Mouse (Mus musculus) heart, adult 2 months (tissue): Measurements from ENCODE around the gene Dcp1a. TPM values are rescaled to one million over a fixed set of nuclear protein-coding genes. Genes with fewer than 3 reads are reported as not detected.

Experiments used
- DNase-seq, 2 experiments: peaks; one replicate each; pipeline ENCODE4 v3.0.0; 2021
- H3K27ac ChIP-seq: fragments of 200-600 bp; 2 replicates; pipeline ENCODE4 v1.8.1; 2022
- H3K27me3 ChIP-seq: fragments of 200-500 bp; 2 replicates; pipeline ENCODE4 v1.6.1; 2012; ENCODE audit warnings: mild to moderate bottlenecking, low read length, inconsistent platforms, mixed read lengths; ENCODE audit not compliant: control insufficient read depth, insufficient read depth
- H3K36me3 ChIP-seq: fragments of 200-500 bp; 2 replicates; pipeline ENCODE4 v1.6.1; 2012; ENCODE audit warnings: low read length, inconsistent platforms; ENCODE audit not compliant: control insufficient read depth, insufficient read depth
- H3K4me1 ChIP-seq: fragments of 200-500 bp; 2 replicates; pipeline ENCODE4 v1.6.1; 2011; ENCODE audit warnings: low read length; ENCODE audit not compliant: control insufficient read depth, insufficient read depth
- H3K4me3 ChIP-seq: fragments of 200-600 bp; 2 replicates; pipeline ENCODE4 v1.8.1; 2022
- H3K79me2 ChIP-seq: fragments of 200-500 bp; replicated peaks from 2 replicates; pipeline ENCODE4 v1.6.1; 2012; ENCODE audit warnings: mild to moderate bottlenecking, inconsistent platforms, low read length, moderate library complexity, mixed read lengths; ENCODE audit not compliant: control insufficient read depth, insufficient read depth
- H3K9ac ChIP-seq: fragments of 200-500 bp; 2 replicates; pipeline ENCODE4 v1.6.1; 2012; ENCODE audit warnings: low read depth, mild to moderate bottlenecking, control low read depth, inconsistent platforms, low read length, mixed read lengths
- CTCF ChIP-seq: fragments of 200-600 bp; IDR thresholded peaks from 2 replicates; pipeline ENCODE4 v1.8.1; 2022; ENCODE audit warnings: antibody characterized with exemption, mild to moderate bottlenecking, moderate library complexity
- EP300 ChIP-seq: fragments of 200-500 bp; IDR thresholded peaks from 2 replicates; pipeline ENCODE4 v1.6.1; 2011; ENCODE audit warnings: low read depth, low read length, control low read depth; ENCODE audit not compliant: insufficient read depth
- POLR2A ChIP-seq: fragments of 200-500 bp; IDR thresholded peaks from 2 replicates; pipeline ENCODE4 v1.6.1; 2011; ENCODE audit warnings: mild to moderate bottlenecking, low read depth, low read length, control low read depth; ENCODE audit not compliant: insufficient read depth
- WGBS: fragments of 180-500 bp; shearing (Covaris S2); methylation state at CpG from one replicate; pipeline ENCODE4 v1.1.7; 2018; 5-methylcytosine and 5-hydroxymethylcytosine counted together
- intact Hi-C: fragments of 180-260 bp; cut with DNase I; formaldehyde crosslinking; loops from one replicate; pipeline ENCODE4 v1.15.1; 2025
- polyA plus RNA-seq: library from polyadenylated mRNA; depleted of rRNA; stranded (reverse); fragments of >200 nt; gene quantifications from 2 replicates; pipeline ENCODE4 v1.2.3, GENCODE M21; 2012
- total RNA-seq, 2 experiments: library from RNA; stranded (reverse); gene quantifications; 2 replicates each; pipeline ENCODE4 v1.2.3; 2021

The Dcp1a gene
- total and polyA plus RNA-seq, 3 experiments: 9.8 to 15.4 (median 10.8) TPM

GRCm38 (mm10) chr14:30473605-30474004, 5.7 kb upstream of the Dcp1a start:
- 70% methylated on average over 5 of the region's 5 CpGs for WGBS
- TF ChIP-seq EP300: no peak
- TF ChIP-seq CTCF: no peak
- no peak for TF ChIP-seq POLR2A
- H3K9ac ChIP-seq: no peak overlapping the region
- intact Hi-C loops: loop anchor here (10.0 kb wide), 1 partner anchor 489 kb away; no protein-coding TSS in a partner anchor
- no peaks in the 10 kb centered on the region for H3K79me2 ChIP-seq
- no peaks in the 10 kb centered on the region for H3K4me1 ChIP-seq
- no peak overlapping the region for H3K4me3 ChIP-seq
- no peaks in the 10 kb centered on the region for H3K36me3 ChIP-seq
- no peak overlapping the region for H3K27ac ChIP-seq
- H3K27me3 ChIP-seq: no peaks in the 10 kb centered on the region
- DNase-seq: no peak

DNA sequence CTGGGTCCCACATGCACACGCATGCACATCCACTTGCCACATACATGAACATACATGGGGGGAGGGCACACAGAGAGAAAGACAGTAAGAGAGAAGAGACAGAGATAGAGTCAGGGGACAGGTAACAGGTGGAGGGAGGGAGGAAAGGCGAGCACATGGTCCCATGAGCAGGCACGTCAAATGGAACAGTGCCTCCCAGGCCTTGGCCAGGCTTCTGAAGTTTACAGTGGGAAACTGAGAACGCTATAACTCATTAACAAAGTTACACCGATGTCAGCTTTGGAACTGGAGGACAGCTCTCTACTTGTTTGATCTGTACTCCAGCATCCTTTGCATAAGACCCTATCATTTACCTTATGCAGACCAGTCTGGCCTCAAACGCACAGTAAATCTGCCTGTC, 4.9 kb upstream of the Dcp1a start:
- no peak overlapping the region for H3K4me3 ChIP-seq
- TF ChIP-seq POLR2A (no peak), CTCF (no peak), EP300 (no peak)
- no peak overlapping the region for H3K27ac ChIP-seq
- no peak overlapping the region for H3K9ac ChIP-seq
- H3K79me2 ChIP-seq: no peaks in the 10 kb centered on the region
- intact Hi-C loops: loop anchor here (10.0 kb wide), 1 partner anchor 490 kb away; no protein-coding TSS in a partner anchor
- WGBS: 84% methylated on average over 6 of the region's 6 CpGs
- no peak for DNase-seq
- H3K27me3 ChIP-seq: no peaks in the 10 kb centered on the region
- H3K4me1 ChIP-seq: no peaks in the 10 kb centered on the region
- no peaks in the 10 kb centered on the region for H3K36me3 ChIP-seq

- Histone ChIP-seq H3K27me3 (no peaks in the 10 kb centered on the region), H3K27ac (no peak within 1 kb of the TSS), H3K9ac (no peak within 1 kb of the TSS), H3K4me1 (peaks cover 2% of the 10 kb centered on the region), H3K36me3 (peaks cover 13% of the 10 kb centered on the region), H3K79me2 (no peaks in the 10 kb centered on the region), H3K4me3 (no peak within 1 kb of the TSS)
- intact Hi-C loops: no loop called here
- DNase-seq: no peak
- WGBS: 62% methylated on average over 9 of the region's 9 CpGs
- TF ChIP-seq CTCF (no peak), EP300 (no peak), POLR2A (no peak)
Measured at GRCm38 (mm10) chr14:30491342-30491741, 12.0 kb downstream of the Dcp1a start, which contains the start of gene Cacna1d. Gene Cacna1d, minus strand, starts transcription at chr14:30491455.

- Histone ChIP-seq H3K27me3 (no peaks in the 10 kb centered on the region), H3K27ac (no peak overlapping the region), H3K79me2 (no peaks in the 10 kb centered on the region), H3K9ac (no peak overlapping the region), H3K36me3 (peaks cover 14% of the 10 kb centered on the region), H3K4me3 (no peak overlapping the region), H3K4me1 (peaks cover 3% of the 10 kb centered on the region)
- no peak for DNase-seq
- no peak for TF ChIP-seq EP300
- TF ChIP-seq POLR2A: no peak
- no peak for TF ChIP-seq CTCF
- intact Hi-C loops: no loop called here
- WGBS: 16% methylated on average over 1 of the region's 1 CpGs
Measured at GRCm38 (mm10) chr14:30493276-30493675, 13.9 kb downstream of the Dcp1a start.

- intact Hi-C loops: no loop called here
Measured at GRCm38 (mm10) chr14:30494998-30495397, 15.7 kb downstream of the Dcp1a start.

GRCm38 (mm10) chr14:30498202-30498601, 18.9 kb downstream of the Dcp1a start:
- Histone ChIP-seq H3K4me3 (no peak overlapping the region), H3K4me1 (peaks cover 4% of the 10 kb centered on the region), H3K27me3 (no peaks in the 10 kb centered on the region), H3K79me2 (no peaks in the 10 kb centered on the region; the same call in 1 of the 2 replicates), H3K27ac (no peak overlapping the region), H3K36me3 (peaks cover 15% of the 10 kb centered on the region), H3K9ac (no peak overlapping the region)
- DNase-seq: no peak
- 49% methylated on average over 2 of the region's 2 CpGs for WGBS
- intact Hi-C loops: no loop called here
- TF ChIP-seq POLR2A (no peak), CTCF (no peak), EP300 (no peak)

More at GRCm38 (mm10) chr14:30494998-30495397, 15.7 kb downstream of the Dcp1a start:
- no peak overlapping the region for H3K27ac ChIP-seq
- DNase-seq: no peak
- peaks cover 14% of the 10 kb centered on the region for H3K36me3 ChIP-seq
- H3K4me1 ChIP-seq: peaks cover 4% of the 10 kb centered on the region
- H3K9ac ChIP-seq: no peak overlapping the region
- H3K27me3 ChIP-seq: no peaks in the 10 kb centered on the region
- H3K79me2 ChIP-seq: no peaks in the 10 kb centered on the region
- TF ChIP-seq POLR2A (no peak), CTCF (no peak), EP300 (no peak)
- H3K4me3 ChIP-seq: no peak overlapping the region
- WGBS: 48% methylated on average over 6 of the region's 6 CpGs
